Mouse (Mus musculus) layer of hippocampus, postnatal 14 days (tissue): ENCODE data around the gene Asb18. TPM values are rescaled to one million over a fixed set of nuclear protein-coding genes. Genes with fewer than 3 reads are reported as not detected.

Source experiments
- DNase-seq, 2 experiments: peaks; one replicate each; pipeline ENCODE4 v3.0.0; 2021 to 2022; ENCODE audit warnings: low spot score in 2 of 2, mixed read lengths in 1 of 2
- total RNA-seq, 2 experiments: library from RNA; stranded (reverse); gene quantifications; 2 replicates each; pipeline ENCODE4 v1.2.3; 2021

The Asb18 gene
- total RNA-seq, 2 experiments from 2014 or later, result 2.5 to 3.3 TPM

DNA sequence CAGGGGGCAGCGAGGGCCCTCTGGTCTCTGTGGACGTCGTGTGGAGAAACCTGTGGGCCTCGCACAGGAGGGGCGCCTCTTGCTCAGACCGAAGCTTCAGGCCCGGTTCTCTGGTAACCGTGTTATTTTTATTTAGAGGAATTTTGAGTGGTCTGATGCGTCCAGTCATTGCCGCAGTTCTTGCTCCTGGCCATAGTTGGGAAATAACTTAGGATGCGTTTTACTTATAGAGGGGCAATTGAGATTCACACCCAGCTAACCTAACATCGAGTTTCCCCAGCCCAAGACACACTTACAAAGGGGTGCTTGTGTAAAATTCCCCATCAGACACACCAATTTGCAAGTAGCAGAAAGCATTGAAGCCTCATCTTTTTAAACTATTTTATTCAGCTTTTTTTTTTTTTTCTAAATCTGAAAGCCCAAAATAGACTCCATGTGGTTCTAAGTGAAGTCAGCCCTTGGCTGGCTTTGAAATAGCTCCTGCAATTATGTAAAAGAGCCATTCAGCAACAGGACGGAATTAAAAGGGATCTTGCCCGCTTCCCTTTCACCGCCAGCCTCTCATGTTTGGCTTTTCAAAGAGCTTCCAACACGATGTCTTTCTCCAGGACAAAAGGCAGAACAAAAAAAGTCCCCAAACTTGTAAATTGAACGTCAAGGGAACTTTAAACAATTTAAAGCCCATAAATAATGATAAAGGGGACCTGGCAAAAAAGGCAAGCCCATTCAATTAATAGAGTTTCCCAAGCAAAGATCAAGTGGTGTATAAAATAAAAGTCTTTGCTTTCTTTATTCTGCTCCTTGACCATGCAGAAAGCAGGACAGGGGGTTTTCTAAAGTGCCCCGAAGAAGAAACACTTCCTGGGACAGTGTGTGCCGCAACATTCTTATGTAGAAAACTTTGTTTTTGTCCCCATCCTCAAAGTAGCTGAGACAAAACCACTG, 79.9 kb downstream of the Asb18 start:
- no peak for DNase-seq

DNA sequence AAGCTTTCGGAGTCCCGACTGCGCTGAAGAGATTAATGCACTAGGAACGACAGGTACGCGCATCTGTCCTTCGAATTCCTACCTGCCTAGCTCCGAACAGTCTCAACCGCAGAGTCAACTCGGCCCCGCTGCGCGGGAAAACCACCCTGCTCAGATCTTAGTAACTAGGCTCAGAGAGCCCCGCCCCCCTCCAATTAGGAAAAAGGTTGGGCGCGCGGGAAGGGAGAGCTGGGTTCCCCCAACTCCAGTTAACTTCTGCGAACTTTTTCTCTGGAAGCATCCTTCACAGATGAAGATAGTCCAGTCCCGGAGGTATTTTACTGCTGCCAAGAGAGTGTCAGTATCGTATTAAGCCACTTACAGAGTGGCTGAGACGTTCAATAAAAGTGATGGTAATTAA, 80.7 kb downstream of the Asb18 start:
- no peak for DNase-seq

- no peak for DNase-seq
Observed at GRCm38 (mm10) chr1:89933028-89933427, 81.4 kb downstream of the Asb18 start.

GRCm38 (mm10) chr1:89932616-89933015, 81.8 kb downstream of the Asb18 start:
- no peak for DNase-seq

- no peak for DNase-seq
Observed at GRCm38 (mm10) chr1:89932021-89932423, 82.4 kb downstream of the Asb18 start.

- DNase-seq, result no peak
Observed at GRCm38 (mm10) chr1:89931120-89931519, 83.3 kb downstream of the Asb18 start, which contains the start of gene Gbx2. TSS of gene Gbx2 (minus strand) at chr1:89931179.

DNA sequence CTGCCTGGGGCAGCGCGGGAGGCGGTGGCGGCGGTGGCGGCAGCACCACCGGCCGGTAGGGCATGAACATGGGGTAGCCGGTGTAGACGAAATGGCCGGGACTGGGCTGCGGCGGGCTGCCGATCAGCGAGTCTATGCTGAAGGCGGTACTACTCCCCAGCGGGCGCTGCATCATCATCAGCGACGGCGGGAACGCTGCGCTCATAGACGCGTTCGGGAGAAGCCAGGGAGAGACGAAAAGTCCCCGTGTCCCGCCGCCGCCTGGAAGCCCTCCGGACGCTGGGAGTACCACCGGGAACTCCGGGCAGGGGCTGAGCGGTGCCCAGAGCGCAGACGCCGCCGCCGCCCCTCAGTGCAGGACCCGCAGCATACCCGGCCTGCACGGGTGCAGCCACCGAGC, 83.9 kb downstream of the Asb18 start:
- no peak for DNase-seq

DNA sequence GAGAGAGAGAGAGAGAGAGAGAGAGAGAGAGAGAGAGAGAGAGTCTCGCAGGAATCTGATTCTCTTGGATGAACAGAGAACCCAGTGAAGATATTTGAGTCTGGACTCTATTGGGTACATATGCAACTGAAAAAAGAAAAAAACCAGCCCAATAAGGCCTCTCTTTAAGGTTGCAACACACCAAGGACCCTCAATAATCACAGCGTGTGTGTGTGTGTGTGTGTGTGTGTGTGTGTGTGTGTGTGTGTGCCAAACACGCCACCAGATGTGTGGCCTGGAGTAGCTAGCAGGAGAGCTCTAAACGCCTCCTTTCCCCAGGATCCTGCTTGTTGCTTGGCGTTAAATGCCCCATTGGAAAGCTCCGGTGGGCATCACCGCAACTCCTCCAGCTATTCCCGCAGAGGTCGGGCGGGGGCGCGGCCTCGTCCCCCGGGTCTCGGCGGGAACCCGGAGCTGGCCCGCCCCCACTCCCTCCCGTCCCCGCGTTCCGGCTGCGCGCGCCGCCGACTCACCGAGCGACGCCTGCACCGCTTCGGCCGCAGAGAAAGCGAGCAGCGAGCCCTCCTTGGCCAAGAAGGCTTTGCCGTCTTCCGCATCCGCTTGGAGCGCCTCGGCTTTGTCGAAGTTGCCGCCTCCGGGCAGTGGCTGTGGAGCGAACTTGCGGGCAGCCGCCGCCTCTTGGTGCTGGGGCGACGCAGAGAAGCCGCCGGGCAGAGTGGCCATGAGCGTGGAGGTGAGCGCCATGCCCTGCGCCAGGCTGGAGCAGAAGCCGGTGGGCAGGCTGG, 84.6 kb downstream of the Asb18 start:
- DNase-seq, result no peak

GRCm38 (mm10) chr1:89929181-89929580, 85.3 kb downstream of the Asb18 start:
- no peak for DNase-seq

- DNase-seq, result no peak
Observed at GRCm38 (mm10) chr1:89928676-89929075, 85.8 kb downstream of the Asb18 start.

GRCm38 (mm10) chr1:89927061-89927661, 87.3 kb downstream of the Asb18 start:
- no peak for DNase-seq

DNA sequence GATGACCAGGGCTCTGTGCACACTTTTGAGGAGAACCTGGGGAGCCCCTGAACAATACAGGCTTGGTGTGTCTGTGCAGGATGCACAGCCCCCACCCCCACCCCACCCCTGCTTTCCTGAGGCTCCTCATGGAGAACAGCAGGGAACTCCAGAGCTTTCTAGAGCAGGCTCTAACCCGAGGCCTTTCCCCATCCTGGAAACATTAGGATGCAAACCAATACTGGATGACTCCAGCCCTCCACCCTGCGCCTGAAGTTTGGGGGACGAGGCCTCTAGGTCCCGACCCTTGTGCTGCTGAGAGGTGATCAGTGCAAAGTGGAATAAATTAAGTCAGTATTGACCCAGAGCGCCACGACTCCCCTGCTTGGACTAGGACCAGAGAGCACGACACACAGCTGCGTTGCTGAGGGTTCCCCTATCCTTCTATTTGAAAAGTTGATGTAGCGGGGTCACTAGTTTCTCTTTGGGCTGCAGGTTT, 87.8 kb downstream of the Asb18 start:
- DNase-seq, result no peak

- DNase-seq, result no peak
Observed at GRCm38 (mm10) chr1:89925501-89926190, 88.8 kb downstream of the Asb18 start.

DNA sequence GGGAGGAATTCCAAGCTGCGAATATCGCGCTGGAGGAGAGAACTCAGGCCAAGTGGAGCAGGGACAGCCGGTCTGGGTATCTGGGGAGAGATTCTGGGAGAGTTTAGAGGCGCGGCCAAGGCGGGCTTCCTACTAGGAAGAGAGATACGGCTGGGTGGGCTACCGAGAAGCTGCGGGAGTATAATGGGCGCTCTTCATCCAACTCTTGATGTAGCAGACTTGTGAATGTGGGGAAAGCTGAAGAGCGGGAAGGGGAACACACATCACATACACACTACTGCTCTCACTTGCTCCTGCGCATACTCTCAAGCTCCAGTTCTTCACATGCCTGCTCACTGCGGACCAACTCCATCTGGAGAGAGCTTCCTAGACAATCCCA, 90.8 kb downstream of the Asb18 start:
- no peak for DNase-seq

DNA sequence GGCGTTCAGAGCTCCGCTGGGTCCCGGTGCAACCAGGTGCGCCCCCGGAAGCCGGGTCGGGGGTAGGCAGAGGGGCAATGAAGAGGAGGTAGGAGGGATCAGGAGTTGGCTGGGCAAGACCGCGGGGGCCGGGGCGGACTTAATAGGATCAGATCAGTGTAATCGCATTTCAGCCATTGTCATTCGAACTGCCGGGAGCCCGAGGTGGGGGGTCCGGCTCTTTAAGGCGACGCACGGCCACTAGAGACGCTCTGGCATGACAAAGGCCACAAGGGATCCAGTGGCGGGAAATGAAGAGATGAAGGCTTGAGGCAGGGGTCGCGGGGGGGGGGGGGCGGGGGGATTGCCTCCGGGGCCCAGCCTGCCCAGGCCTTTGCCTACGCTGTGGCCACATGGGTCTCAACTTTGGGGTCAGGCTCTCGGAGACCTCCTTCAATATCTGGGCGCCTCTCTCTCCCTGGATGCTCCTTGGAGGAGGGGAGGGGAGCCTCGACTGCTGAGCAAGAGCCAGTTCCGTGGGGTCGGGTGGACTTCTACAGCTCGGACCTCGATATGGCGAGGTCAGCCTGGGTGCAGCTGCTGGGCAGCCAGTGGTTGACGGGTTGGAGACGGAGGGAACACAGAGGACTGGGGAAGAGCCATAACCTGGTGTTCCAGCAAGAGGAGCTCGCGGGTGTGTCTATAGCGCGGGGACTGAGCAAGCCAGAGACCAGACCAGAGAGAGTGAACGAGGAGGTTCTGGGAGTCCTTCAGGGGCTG, 91.4 kb downstream of the Asb18 start:
- DNase-seq, result no peak

DNA sequence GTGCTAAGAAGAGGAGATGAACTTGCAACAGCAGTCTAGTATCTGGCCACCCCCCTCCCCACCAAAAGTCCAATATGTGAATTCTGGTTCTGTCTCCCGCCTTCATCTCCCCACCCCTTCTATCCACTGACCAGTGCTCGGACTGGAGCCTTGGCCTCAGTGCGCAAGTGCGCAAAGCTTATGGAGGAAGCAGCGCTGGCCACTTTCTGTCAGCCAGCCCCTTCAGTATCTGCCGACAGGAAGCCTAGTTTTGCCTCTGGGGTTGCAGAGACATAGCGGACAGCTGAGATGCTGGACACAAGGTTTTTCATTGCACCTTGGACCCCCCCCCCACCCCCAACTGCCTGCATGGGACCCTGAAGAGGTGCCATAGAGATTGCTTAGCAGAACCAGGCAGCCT, 92.2 kb downstream of the Asb18 start:
- no peak for DNase-seq

DNA sequence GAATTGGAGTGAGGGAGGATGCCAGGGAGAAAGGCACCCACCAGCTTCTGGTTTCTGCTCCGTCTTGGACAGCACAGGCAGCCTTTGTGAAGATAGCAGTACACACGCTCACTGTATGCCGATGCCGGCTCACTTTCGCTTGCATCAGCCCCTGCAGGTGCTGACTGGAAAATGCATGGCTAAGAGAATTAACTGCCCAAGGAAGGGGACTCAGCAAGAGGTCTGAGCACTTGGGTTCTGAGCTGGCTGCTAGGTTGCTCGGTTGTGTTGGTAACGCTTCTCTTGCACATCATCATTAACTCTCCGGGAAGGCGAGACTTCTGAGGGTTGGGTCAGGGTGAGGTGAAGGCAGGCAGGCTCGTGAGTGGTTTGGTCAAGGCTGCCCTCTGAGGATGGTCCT, 92.7 kb downstream of the Asb18 start:
- DNase-seq, result no peak

DNA sequence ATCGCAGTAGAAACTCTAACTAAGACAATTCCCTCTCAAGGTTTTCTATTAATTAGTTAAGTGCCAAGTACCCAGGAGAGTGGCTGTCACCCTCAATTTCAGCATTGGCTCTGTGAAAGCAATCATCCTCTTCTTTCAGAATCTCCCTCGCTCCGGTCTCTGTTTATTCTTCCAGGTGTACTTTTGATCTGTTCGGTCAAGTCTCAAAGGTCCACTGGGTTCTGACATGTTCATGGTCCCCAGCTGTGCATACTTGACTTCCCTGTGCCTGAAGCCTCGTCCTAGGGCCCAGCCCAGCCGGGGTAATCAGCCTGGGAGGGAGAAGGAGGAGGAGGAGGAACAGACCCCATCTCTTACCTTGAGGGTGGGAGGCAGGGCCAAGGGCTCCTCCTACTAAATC, 95.3 kb downstream of the Asb18 start:
- DNase-seq, result no peak

- DNase-seq, result no peak
Observed at GRCm38 (mm10) chr1:89918111-89918510, 96.4 kb downstream of the Asb18 start.

DNA sequence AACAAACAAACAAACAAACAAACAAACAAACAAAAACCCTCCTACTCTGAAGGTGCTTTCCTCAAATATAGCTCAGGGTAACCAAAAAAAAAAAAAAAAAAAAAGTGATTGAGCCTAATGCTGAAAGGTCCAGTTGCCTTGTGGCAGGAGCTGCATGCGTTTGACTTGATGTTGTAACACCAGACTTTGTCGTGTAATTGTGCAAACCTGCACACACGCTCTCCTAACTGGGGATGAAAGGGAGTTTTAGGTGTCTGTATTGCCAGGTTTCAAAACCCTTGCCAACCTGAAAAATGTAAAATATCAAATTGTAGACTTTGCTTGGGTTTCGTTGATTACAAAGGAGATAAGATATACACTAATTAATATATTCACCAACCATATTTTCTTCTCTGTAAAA, 100.9 kb downstream of the Asb18 start:
- DNase-seq, result no peak
